Mouse (Mus musculus) lung, postnatal 0 days (tissue): Measurements from ENCODE around the gene 4930432K21Rik.

ENCODE experiments used
- CTCF ChIP-seq: IDR thresholded peaks from 2 replicates; pipeline ENCODE4 v1.5.1; 2016; ENCODE audit warnings: antibody characterized with exemption, mild to moderate bottlenecking
- EP300 ChIP-seq: IDR thresholded peaks from 2 replicates; pipeline ENCODE4 v1.6.1; 2016; ENCODE audit warnings: antibody characterized with exemption, mild to moderate bottlenecking, control low read depth

DNA sequence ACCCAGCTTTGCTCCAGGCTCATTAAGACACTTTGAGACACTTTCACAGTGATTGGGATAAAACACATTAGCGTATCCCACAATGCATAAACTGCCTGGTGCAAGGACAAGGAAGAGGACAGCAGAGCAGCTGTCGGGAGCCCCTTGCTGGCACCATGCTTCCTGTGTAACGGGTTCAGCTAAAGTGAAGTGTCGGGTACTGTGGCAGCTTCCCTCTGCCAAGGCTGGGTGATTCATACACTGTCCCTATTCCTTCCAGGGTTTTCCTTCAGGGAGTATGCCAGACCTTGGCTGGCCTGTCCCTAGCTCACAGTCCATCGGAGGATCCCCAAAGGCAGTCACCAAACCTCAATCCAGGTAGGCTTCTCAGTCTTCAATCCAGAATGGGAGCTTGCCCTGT lies 22.3 kb downstream of the 4930432K21Rik start:
- TF ChIP-seq CTCF (no peak), EP300 (no peak)
